Mouse (Mus musculus) thymus, adult 2 months (tissue): ENCODE measurements around the gene Slc35e3. TPM values are rescaled to one million over a fixed set of nuclear protein-coding genes. Genes with fewer than 3 reads are reported as not detected.

Experiments
- DNase-seq: peaks from one replicate; pipeline ENCODE4 v3.0.0; 2021
- H3K27ac ChIP-seq: fragments of 200-500 bp; 2 replicates; pipeline ENCODE4 v1.5.1; 2012; ENCODE audit warnings: low read length, control low read depth; ENCODE audit not compliant: control insufficient read depth, insufficient read depth
- H3K27me3 ChIP-seq: fragments of 200-500 bp; 2 replicates; pipeline ENCODE4 v1.6.1; 2012; ENCODE audit warnings: mild to moderate bottlenecking, low read length, moderate library complexity, mixed read lengths; ENCODE audit not compliant: control insufficient read depth, insufficient read depth
- H3K36me3 ChIP-seq: fragments of 200-500 bp; 2 replicates; pipeline ENCODE4 v1.6.1; 2012; ENCODE audit warnings: mild to moderate bottlenecking, low read length, moderate library complexity; ENCODE audit not compliant: control insufficient read depth, insufficient read depth
- H3K4me1 ChIP-seq: fragments of 200-500 bp; replicated peaks from 2 replicates; pipeline ENCODE4 v1.6.1; 2012; ENCODE audit warnings: low read length; ENCODE audit not compliant: control insufficient read depth, insufficient read depth
- H3K4me3 ChIP-seq: fragments of 200-500 bp; 2 replicates; pipeline ENCODE4 v1.5.1; 2012; ENCODE audit warnings: mild to moderate bottlenecking, low read length, control low read depth, moderate library complexity; ENCODE audit not compliant: control insufficient read depth, insufficient read depth
- CTCF ChIP-seq: fragments of 200-500 bp; IDR thresholded peaks from 2 replicates; pipeline ENCODE4 v1.5.1; 2012; ENCODE audit warnings: mild to moderate bottlenecking, control low read depth, low read length, moderate library complexity, borderline replicate concordance; ENCODE audit not compliant: control insufficient read depth, poor library complexity, insufficient read depth; ENCODE audit errors: extremely low read depth
- POLR2A ChIP-seq: fragments of 200-500 bp; IDR thresholded peaks from 2 replicates; pipeline ENCODE4 v1.6.1; 2012; ENCODE audit warnings: mild to moderate bottlenecking, low read length, control low read depth, moderate library complexity; ENCODE audit not compliant: control insufficient read depth, poor library complexity, insufficient read depth; ENCODE audit errors: extremely low read depth
- WGBS: fragments of 180-500 bp; shearing (Covaris S2); methylation state at CpG from one replicate; pipeline ENCODE4 v1.1.7; 2018; 5-methylcytosine and 5-hydroxymethylcytosine counted together
- polyA plus RNA-seq: library from polyadenylated mRNA; depleted of rRNA; stranded (reverse); fragments of >200 nt; gene quantifications from 2 replicates; pipeline ENCODE4 v1.2.3, GENCODE M21; 2012

The Slc35e3 gene
- polyA plus RNA-seq, 1 experiment = 13.8 TPM

DNA sequence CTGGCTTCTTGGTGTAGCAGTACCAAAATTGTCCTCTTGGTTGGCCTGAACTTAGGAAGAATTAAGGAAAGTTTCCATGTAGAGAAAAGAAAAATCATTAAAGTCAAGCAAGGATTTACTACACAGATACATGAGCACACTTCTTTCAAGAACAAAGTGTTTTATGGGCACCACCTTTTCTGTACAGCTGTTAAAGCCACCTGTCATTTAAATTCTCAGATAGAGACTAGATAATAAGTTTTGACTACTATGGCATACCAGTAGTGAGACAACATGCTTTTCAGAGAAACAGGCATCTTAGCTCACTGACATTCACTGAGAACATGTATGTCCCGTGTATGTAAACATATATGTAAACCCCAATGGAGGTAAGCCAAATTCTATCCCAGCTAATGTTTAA, 43.8 kb upstream of the Slc35e3 start:
- no peak for TF ChIP-seq CTCF
- TF ChIP-seq POLR2A = no peak
- Histone ChIP-seq H3K27ac (no peak overlapping the region), H3K4me1 (peaks cover 10% of the 10 kb centered on the region), H3K4me3 (no peak overlapping the region), H3K36me3 (peaks cover 22% of the 10 kb centered on the region), H3K27me3 (no peaks in the 10 kb centered on the region)
- no peak for DNase-seq
- WGBS = 100% methylated on average over 1 of the region's 1 CpGs

DNA sequence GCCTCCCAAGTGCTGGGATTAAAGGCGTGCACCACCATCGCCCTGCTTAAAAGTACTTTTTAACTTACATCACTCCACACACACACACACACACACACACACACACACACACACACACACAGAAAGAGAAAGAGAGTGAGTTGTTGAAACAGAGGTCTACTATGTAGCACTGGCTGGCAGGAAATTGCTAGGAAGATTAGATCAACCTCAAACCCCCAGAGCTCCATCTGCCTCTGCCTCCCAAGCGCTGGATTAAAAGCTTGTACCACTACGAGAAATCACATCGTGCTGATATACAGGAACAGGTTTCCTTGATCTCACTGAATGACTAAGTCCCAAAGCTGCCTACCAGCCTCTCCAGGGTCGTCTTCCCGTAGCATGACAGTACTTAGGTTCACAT, 38.5 kb upstream of the Slc35e3 start:
- DNase-seq = peak; percentile 32
- Histone ChIP-seq H3K4me3 (no peak overlapping the region), H3K4me1 (peaks cover 2% of the 10 kb centered on the region; the same call in 1 of the 2 replicates), H3K27ac (no peak overlapping the region), H3K27me3 (no peaks in the 10 kb centered on the region), H3K36me3 (peaks cover 57% of the 10 kb centered on the region)
- TF ChIP-seq POLR2A = no peak
- TF ChIP-seq CTCF = no peak
- WGBS = 14% methylated on average over 7 of the region's 7 CpGs

DNA sequence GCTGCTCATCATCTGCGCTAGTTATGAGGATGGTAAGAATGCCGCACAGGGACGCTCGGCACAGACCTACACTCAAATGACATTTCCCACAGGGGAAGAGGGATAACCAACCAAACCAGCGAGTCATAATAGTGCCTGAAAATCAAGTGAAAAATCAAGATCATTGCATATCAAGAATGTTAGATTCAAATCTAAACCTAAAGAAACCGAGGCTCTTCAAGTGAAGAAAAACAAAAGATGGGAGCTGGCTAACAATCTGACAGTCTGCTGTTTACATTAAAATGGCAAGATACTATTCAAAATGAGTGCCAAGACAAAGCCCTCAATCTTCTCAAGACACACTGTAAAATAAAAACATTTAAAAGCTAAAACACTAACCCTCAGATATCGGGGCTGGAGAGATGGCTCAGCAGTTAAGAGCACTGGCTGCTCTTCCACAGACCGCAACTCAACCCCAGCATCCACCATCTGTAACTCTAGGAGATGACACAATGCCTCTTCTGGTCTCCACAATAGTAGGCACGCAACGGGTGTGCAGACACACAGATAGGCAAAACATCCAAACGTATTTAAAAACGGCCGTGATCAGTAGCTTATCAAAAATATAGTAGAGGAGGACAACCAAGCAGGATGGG, 37.7 kb upstream of the Slc35e3 start:
- H3K4me3 ChIP-seq = no peak overlapping the region
- peaks cover 63% of the 10 kb centered on the region for H3K36me3 ChIP-seq
- H3K27me3 ChIP-seq = no peaks in the 10 kb centered on the region
- H3K4me1 ChIP-seq = peaks cover 2% of the 10 kb centered on the region; the same call in 1 of the 2 replicates
- WGBS = 97% methylated on average over 13 of the region's 13 CpGs
- no peak for DNase-seq
- TF ChIP-seq POLR2A (no peak), CTCF (no peak)
- H3K27ac ChIP-seq = 0 out of 2 replicates have a peak overlapping the region, but pooled peaks have one; percentile 28

DNA sequence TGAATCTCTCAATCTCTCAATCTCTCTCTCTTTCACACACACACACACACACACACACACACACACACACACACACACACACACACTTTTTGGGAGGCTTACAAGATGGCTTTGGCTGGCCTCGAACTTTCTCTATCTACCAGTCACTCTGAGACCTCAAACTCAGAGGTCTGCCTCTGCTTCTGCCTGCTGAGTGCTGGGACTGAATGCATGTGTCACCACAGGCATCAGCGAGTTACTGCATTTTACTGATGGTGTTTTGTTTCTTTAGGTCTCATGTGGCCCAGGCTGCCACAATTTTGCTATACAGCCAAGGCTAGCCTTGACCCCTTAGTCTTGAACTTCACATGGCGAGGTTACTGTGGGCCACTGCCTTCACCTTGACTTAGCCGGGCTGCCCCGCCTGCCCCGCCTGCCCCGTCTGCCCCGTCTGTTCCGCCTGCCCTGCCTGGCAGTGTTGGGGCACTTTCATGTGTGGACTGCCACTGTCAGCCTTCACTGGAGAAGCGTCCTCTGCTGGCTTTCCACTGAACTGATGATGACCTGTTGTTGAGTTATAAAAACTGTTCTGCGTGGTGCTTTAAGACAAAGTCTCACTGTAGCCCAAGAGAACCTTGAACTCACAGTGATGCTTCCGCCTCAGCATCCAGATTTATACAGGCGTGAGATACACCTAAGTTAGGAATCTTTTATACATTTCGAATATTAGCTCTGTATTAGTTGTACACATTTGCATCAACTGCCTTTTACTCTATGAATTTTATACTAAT, 36.5 kb upstream of the Slc35e3 start:
- WGBS = 97% methylated on average over 14 of the region's 14 CpGs
- Histone ChIP-seq H3K27ac (no peak overlapping the region), H3K4me3 (no peak overlapping the region), H3K4me1 (peaks cover 2% of the 10 kb centered on the region; the same call in 1 of the 2 replicates), H3K36me3 (peaks cover 72% of the 10 kb centered on the region), H3K27me3 (no peaks in the 10 kb centered on the region)
- TF ChIP-seq POLR2A = no peak
- DNase-seq = no peak

DNA sequence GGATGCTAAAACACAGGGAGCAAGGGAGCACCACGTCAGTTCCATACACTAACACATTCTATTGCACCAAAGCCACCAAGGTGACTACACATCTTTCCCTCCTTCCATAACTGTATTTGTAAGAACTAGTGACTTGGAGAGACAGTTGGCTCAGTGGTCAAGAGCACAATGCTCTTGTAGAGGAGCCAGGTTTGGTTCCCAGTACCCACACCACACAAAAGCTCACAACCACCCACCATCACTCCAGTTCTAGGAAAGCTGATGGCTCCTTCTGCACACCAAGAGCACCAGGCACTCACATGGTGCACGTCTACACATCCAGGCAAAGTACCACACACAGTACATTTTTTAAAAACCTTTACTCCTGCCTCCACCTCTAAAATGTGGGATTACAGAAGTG, 35.9 kb upstream of the Slc35e3 start:
- WGBS = 100% methylated on average over 2 of the region's 2 CpGs

DNA sequence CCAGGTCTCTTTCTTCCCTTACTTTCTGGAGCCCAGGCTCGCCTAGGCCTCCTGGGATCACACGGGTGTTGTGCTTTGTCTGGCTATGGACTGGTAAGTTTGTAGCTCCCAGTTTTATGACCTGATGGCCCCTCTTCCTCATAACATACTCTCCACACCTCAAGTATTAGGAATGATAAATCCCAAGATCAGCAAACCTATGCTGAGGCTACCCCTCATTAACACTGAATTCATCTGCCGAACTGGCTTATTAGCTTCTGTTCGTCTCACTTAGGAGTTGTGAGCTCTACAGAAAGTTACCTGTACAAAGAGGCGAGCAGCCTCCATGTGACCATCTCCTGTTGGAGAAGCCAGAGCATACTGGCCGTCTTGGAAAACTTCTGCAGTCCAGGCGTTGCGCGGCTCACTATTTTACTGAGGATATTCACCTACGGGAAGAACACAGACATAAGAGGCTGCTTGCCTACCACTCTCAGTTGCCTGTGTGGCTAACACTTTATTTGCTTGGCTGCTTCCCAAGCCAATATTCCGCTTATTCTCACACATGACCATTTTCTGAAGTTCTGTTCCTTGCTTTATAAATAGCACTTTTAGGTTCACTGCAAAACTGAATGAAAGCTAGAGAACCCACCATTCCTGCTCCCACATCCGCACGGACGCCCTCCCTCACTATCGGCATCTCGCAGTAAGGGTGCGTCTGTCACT, 35.0 kb upstream of the Slc35e3 start:
- WGBS = 97% methylated on average over 17 of the region's 17 CpGs
- Histone ChIP-seq H3K4me1 (peaks cover 2% of the 10 kb centered on the region; the same call in 1 of the 2 replicates), H3K27ac (no peak overlapping the region), H3K36me3 (peaks cover 73% of the 10 kb centered on the region), H3K4me3 (no peak overlapping the region), H3K27me3 (no peaks in the 10 kb centered on the region)
- TF ChIP-seq CTCF (no peak), POLR2A (no peak)
- no peak for DNase-seq

More for the DNA sequence above, 35.9 kb upstream of the Slc35e3 start:
- Histone ChIP-seq H3K4me1 (peaks cover 2% of the 10 kb centered on the region; the same call in 1 of the 2 replicates), H3K27me3 (no peaks in the 10 kb centered on the region), H3K36me3 (peaks cover 72% of the 10 kb centered on the region), H3K4me3 (no peak overlapping the region), H3K27ac (no peak overlapping the region)
- TF ChIP-seq CTCF (no peak), POLR2A (no peak)
- no peak for DNase-seq
